Mouse (Mus musculus) MEL (cell line): ENCODE data around the gene Insig1. TPM values are rescaled to one million over a fixed set of nuclear protein-coding genes. Genes with fewer than 3 reads are reported as not detected.
A peak's percentile ranks its signal among the peaks of the same experiment; 100 is the strongest.

Experiments used
- DNase-seq: peaks from one replicate; pipeline ENCODE4 v3.0.0; 2011; ENCODE audit warnings: low read depth, low spot score
- H3K27ac ChIP-seq: 2 replicates; pipeline ENCODE4 v1.5.1; 2012; ENCODE audit warnings: low read depth, mild to moderate bottlenecking, control low read depth, low read length, moderate library complexity; ENCODE audit not compliant: control insufficient read depth
- H3K27me3 ChIP-seq, 2 experiments: fragments of 150-350 bp in 1 of 2; sonication (generic) in 1 of 2; 2 replicates each; pipeline ENCODE4 v1.6.1; 2012; ENCODE audit warnings: low read length in 2 of 2, mild to moderate bottlenecking in 2 of 2, improper control_type of control experiment in 1 of 2, moderate library complexity in 1 of 2; ENCODE audit not compliant: insufficient read depth in 2 of 2, control insufficient read depth in 1 of 2
- H3K36me3 ChIP-seq, 2 experiments: 2 replicates each; pipeline ENCODE4 v1.6.1; 2012 to 2014; ENCODE audit warnings: low read length in 2 of 2, improper control_type of control experiment in 1 of 2, inconsistent platforms in 1 of 2, mild to moderate bottlenecking in 1 of 2; ENCODE audit not compliant: insufficient read depth in 2 of 2, control insufficient read depth in 1 of 2
- H3K4me1 ChIP-seq, 2 experiments: fragments of 150-350 bp in 1 of 2; sonication (generic) in 1 of 2; 2 replicates each; pipeline ENCODE4 v1.6.1; 2012; ENCODE audit warnings: low read length in 2 of 2, improper control_type of control experiment in 1 of 2, mild to moderate bottlenecking in 1 of 2; ENCODE audit not compliant: insufficient read depth in 2 of 2, control insufficient read depth in 1 of 2
- H3K4me3 ChIP-seq, 2 experiments: fragments of 150-350 bp in 1 of 2; sonication (generic) in 1 of 2; 2 replicates each; pipeline ENCODE4 v1.5.1; 2012; ENCODE audit warnings: low read depth in 2 of 2, low read length in 2 of 2, mild to moderate bottlenecking in 2 of 2, moderate library complexity in 2 of 2, control low read depth in 1 of 2, improper control_type of control experiment in 1 of 2; ENCODE audit not compliant: control insufficient read depth in 1 of 2, insufficient read depth in 1 of 2
- H3K79me2 ChIP-seq: 2 replicates; pipeline ENCODE4 v1.6.1; 2012; ENCODE audit warnings: mild to moderate bottlenecking, low read length, moderate library complexity; ENCODE audit not compliant: control insufficient read depth, poor library complexity, insufficient read depth
- H3K9ac ChIP-seq: 2 replicates; pipeline ENCODE4 v1.6.1; 2012; ENCODE audit warnings: low read depth, mild to moderate bottlenecking, control low read depth, low read length, moderate library complexity; ENCODE audit not compliant: control insufficient read depth, poor library complexity, severe bottlenecking
- H3K9me3 ChIP-seq: fragments of 150-350 bp; sonication (generic); replicated peaks from 2 replicates; pipeline ENCODE4 v1.6.1; 2012; ENCODE audit warnings: mild to moderate bottlenecking, low read length, improper control_type of control experiment, moderate library complexity; ENCODE audit not compliant: insufficient read depth
- CHD1 ChIP-seq: IDR thresholded peaks from 2 replicates; pipeline ENCODE4 v1.6.1; 2012; ENCODE audit warnings: low read depth, mild to moderate bottlenecking, inconsistent platforms, low read length, improper control_type of control experiment
- E2F4 ChIP-seq: IDR thresholded peaks from 2 replicates; pipeline ENCODE4 v1.6.1; 2011; ENCODE audit warnings: low read depth, low read length, improper control_type of control experiment, borderline replicate concordance
- EP300 ChIP-seq, 2 experiments: IDR thresholded peaks; 2 replicates each; pipeline ENCODE4 v1.6.1; 2011; ENCODE audit warnings: improper control_type of control experiment in 2 of 2, low read length in 2 of 2, low read depth in 1 of 2, mild to moderate bottlenecking in 1 of 2
- ETS1 ChIP-seq: IDR thresholded peaks from 2 replicates; pipeline ENCODE4 v1.6.1; 2012; ENCODE audit warnings: low read depth, mild to moderate bottlenecking, inconsistent platforms, low read length, improper control_type of control experiment, moderate library complexity
- GABPA ChIP-seq: IDR thresholded peaks from 2 replicates; pipeline ENCODE4 v1.6.1; 2012; ENCODE audit warnings: low read depth, mild to moderate bottlenecking, inconsistent platforms, low read length, improper control_type of control experiment, moderate library complexity
- HCFC1 ChIP-seq: IDR thresholded peaks from 2 replicates; pipeline ENCODE4 v1.6.1; 2012; ENCODE audit warnings: low read depth, mild to moderate bottlenecking, inconsistent platforms, low read length, improper control_type of control experiment, moderate library complexity
- JUND ChIP-seq: IDR thresholded peaks from 2 replicates; pipeline ENCODE4 v1.6.1; 2011; ENCODE audit warnings: low read depth, mild to moderate bottlenecking, improper control_type of control experiment, low read length
- KAT2A ChIP-seq: conservative IDR thresholded peaks from 2 replicates; pipeline ENCODE4 v1.6.1; 2012; ENCODE audit warnings: low read depth, low read length, improper control_type of control experiment, inconsistent platforms
- MAX ChIP-seq: IDR thresholded peaks from 2 replicates; pipeline ENCODE4 v1.6.1; 2011; ENCODE audit warnings: low read length, improper control_type of control experiment
- MXI1 ChIP-seq: IDR thresholded peaks from 2 replicates; pipeline ENCODE4 v1.6.1; 2011; ENCODE audit warnings: mild to moderate bottlenecking, low read depth, low read length, improper control_type of control experiment
- MYC ChIP-seq: IDR thresholded peaks from 2 replicates; pipeline ENCODE4 v1.6.1; 2011; ENCODE audit warnings: low read depth, mild to moderate bottlenecking, low read length, improper control_type of control experiment, moderate library complexity
- NELFE ChIP-seq: IDR thresholded peaks from 2 replicates; pipeline ENCODE4 v1.6.1; 2011; ENCODE audit warnings: low read depth, low read length, improper control_type of control experiment
- NRF1 ChIP-seq: IDR thresholded peaks from 2 replicates; pipeline ENCODE4 v1.6.1; 2014; ENCODE audit warnings: low read depth, mild to moderate bottlenecking, inconsistent platforms, low read length, improper control_type of control experiment, moderate library complexity; ENCODE audit not compliant: poor library complexity, insufficient read depth, severe bottlenecking
- POLR2A ChIP-seq, 2 experiments: IDR thresholded peaks; 2 replicates each; pipeline ENCODE4 v1.6.1; 2011 to 2012; ENCODE audit warnings: low read length in 2 of 2, mild to moderate bottlenecking in 2 of 2, control low read depth in 1 of 2, improper control_type of control experiment in 1 of 2, low read depth in 1 of 2, moderate library complexity in 1 of 2; ENCODE audit not compliant: control insufficient read depth in 1 of 2, insufficient read depth in 1 of 2, poor library complexity in 1 of 2
- POLR2AphosphoS2 ChIP-seq: IDR thresholded peaks from 2 replicates; pipeline ENCODE4 v1.6.1; 2011; ENCODE audit warnings: low read length, improper control_type of control experiment
- POLR2AphosphoS5 ChIP-seq: IDR thresholded peaks from 2 replicates; pipeline ENCODE4 v1.6.1; 2012; ENCODE audit warnings: low read depth, borderline replicate concordance, mild to moderate bottlenecking, inconsistent platforms, low read length, moderate library complexity, mixed read lengths
- RAD21 ChIP-seq: IDR thresholded peaks from 2 replicates; pipeline ENCODE4 v1.6.1; 2011; ENCODE audit warnings: mild to moderate bottlenecking, low read depth, low read length, improper control_type of control experiment
- RCOR1 ChIP-seq: IDR thresholded peaks from 2 replicates; pipeline ENCODE4 v1.6.1; 2012; ENCODE audit warnings: low read depth, mild to moderate bottlenecking, inconsistent platforms, low read length, improper control_type of control experiment
- SIN3A ChIP-seq: IDR thresholded peaks from 2 replicates; pipeline ENCODE4 v1.6.1; 2012; ENCODE audit warnings: low read length, improper control_type of control experiment, inconsistent platforms
- SMC3 ChIP-seq: IDR thresholded peaks from 2 replicates; pipeline ENCODE4 v1.6.1; 2011; ENCODE audit warnings: low read depth, low read length, improper control_type of control experiment
- TBP ChIP-seq: IDR thresholded peaks from 2 replicates; pipeline ENCODE4 v1.8.0; 2011; ENCODE audit warnings: low read depth, low read length, improper control_type of control experiment
- TCF12 ChIP-seq: IDR thresholded peaks from 2 replicates; pipeline ENCODE4 v1.6.1; 2014; ENCODE audit warnings: low read depth, mild to moderate bottlenecking, inconsistent platforms, low read length, improper control_type of control experiment, moderate library complexity
- USF1 ChIP-seq: IDR thresholded peaks from 2 replicates; pipeline ENCODE4 v1.6.1; 2014; ENCODE audit warnings: low read depth, mild to moderate bottlenecking, inconsistent platforms, low read length, improper control_type of control experiment, moderate library complexity
- USF2 ChIP-seq, 2 experiments: IDR thresholded peaks; 2 replicates each; pipeline ENCODE4 v1.6.1; 2011 to 2012; ENCODE audit warnings: improper control_type of control experiment in 2 of 2, low read length in 2 of 2, borderline replicate concordance in 1 of 2, inconsistent platforms in 1 of 2, low read depth in 1 of 2, mild to moderate bottlenecking in 1 of 2; ENCODE audit not compliant: insufficient read depth in 1 of 2
- ZMIZ1 ChIP-seq: IDR thresholded peaks from 2 replicates; pipeline ENCODE4 v1.6.1; 2012; ENCODE audit warnings: low read depth, mild to moderate bottlenecking, inconsistent platforms, low read length, improper control_type of control experiment, moderate library complexity
- polyA plus RNA-seq, 2 experiments: library from polyadenylated mRNA; stranded (reverse) in 1 of 2; unstranded in 1 of 2; fragments of >175 nt in 1 of 2; fragments of >200 nt in 1 of 2; gene quantifications; 2 replicates each; pipeline versions ENCODE4 v1.2.1 to v1.2.4; 2012; ENCODE audit warnings: low replicate concordance in 2 of 2, low read depth in 1 of 2; ENCODE audit not compliant: insufficient read length in 2 of 2, insufficient read depth in 1 of 2, missing spikeins in 1 of 2
- total RNA-seq: library from RNA; depleted of rRNA; stranded (reverse); fragments of 300-350 nt; gene quantifications from 2 replicates; pipeline ENCODE4 v1.2.3, GENCODE M21; 2012; rRNA removed

The Insig1 gene
- total RNA-seq: 71.4 and 73.2 TPM in 2 replicates
- polyA plus RNA-seq: 10 to 100 TPM in 1 of 2 experiments, not detected in 1; 61.3 TPM

GRCm38 (mm10) chr5:28070828-28071455 is at the start of gene Insig1:
Insig1 (plus strand) TSS chr5:28071363.
- DNase-seq: peak; percentile 98
- Histone ChIP-seq H3K9me3 (no peaks in the 10 kb centered on the region), H3K79me2 (peaks cover 17% of the 10 kb centered on the region), H3K27me3 (no peaks in the 10 kb centered on the region), H3K9ac (peak within 1 kb of the TSS; percentile 81), H3K4me1 (peaks cover 8 to 24% of the 10 kb centered on the region in 2 experiments), H3K36me3 (peaks cover 12 to 24% of the 10 kb centered on the region in 2 experiments), H3K4me3 (peak within 1 kb of the TSS; percentile 64 to 65), H3K27ac (peak within 1 kb of the TSS; percentile 44)
- TF ChIP-seq POLR2A (IDR thresholded peaks at IDR 0.05; ENCODE audit: control insufficient read depth in 1 of 2, insufficient read depth in 1 of 2, low read depth in 1 of 2, low read length in 2 of 2, poor library complexity in 1 of 2) (peak; percentile 98 to 100), GABPA (no peak), POLR2AphosphoS2 (peak; percentile 90), KAT2A (no peak), ETS1 (peak; percentile 24; the same call in 1 of the 2 replicates), JUND (no peak), E2F4 (0 out of 2 replicates have a peak, but pooled peaks have one; percentile 10), TBP (peak; percentile 96), SMC3 (no peak), NELFE (peak; percentile 98), SIN3A (peak; percentile 78), HCFC1 (peak; percentile 52), MAX (peak; percentile 93), MXI1 (peak; percentile 68), ZMIZ1 (peak; percentile 98), RCOR1 (no peak), USF1 (peak; percentile 97), NRF1 (peak; percentile 50), MYC (0 out of 2 replicates have a peak, but pooled peaks have one; percentile 55), RAD21 (no peak), TCF12 (peak; percentile 80), CHD1 (no peak), USF2 (IDR thresholded peaks at IDR 0.05; ENCODE audit: borderline replicate concordance in 1 of 2, insufficient read depth in 1 of 2, low read depth in 1 of 2, low read length in 2 of 2) (peak; percentile 67 to 90; a peak in 3 of 4 replicates), EP300 (IDR thresholded peaks at IDR 0.05; ENCODE audit: low read depth in 1 of 2, low read length in 2 of 2) (peak in 1 of 2 experiments; percentile 27; a peak in 1 of 4 replicates), POLR2AphosphoS5 (peak; percentile 95)
